Mouse (Mus musculus) small intestine, adult 2 months (tissue): Measurements from ENCODE around the gene Tcl1b3. TPM values are rescaled to one million over a fixed set of nuclear protein-coding genes. Genes with fewer than 3 reads are reported as not detected.
"Not testable (repeated sequence)": the region's sequence is repeated elsewhere in the genome, so short reads cannot be mapped to it uniquely, and the experiment has no call there.

Source experiments
- H3K27ac ChIP-seq: fragments of 200-500 bp; 2 replicates; pipeline ENCODE4 v1.5.1; 2012; ENCODE audit warnings: low read depth, low read length, control low read depth, inconsistent platforms; ENCODE audit not compliant: insufficient read depth
- H3K27me3 ChIP-seq: fragments of 200-500 bp; 2 replicates; pipeline ENCODE4 v1.6.1; 2012; ENCODE audit warnings: mild to moderate bottlenecking, moderate library complexity, low read length, inconsistent platforms; ENCODE audit not compliant: control insufficient read depth, insufficient read depth
- H3K36me3 ChIP-seq: fragments of 200-500 bp; 2 replicates; pipeline ENCODE4 v1.6.1; 2012; ENCODE audit warnings: mild to moderate bottlenecking, low read length, control low read depth, inconsistent platforms; ENCODE audit not compliant: control insufficient read depth, insufficient read depth
- H3K4me1 ChIP-seq: fragments of 200-500 bp; 2 replicates; pipeline ENCODE4 v1.6.1; 2012; ENCODE audit warnings: low read length, inconsistent platforms, mixed read lengths; ENCODE audit not compliant: control insufficient read depth, insufficient read depth, insufficient read length
- H3K4me3 ChIP-seq: fragments of 200-500 bp; 2 replicates; pipeline ENCODE4 v1.5.1; 2012; ENCODE audit warnings: low read depth, mild to moderate bottlenecking, control low read depth, inconsistent platforms, low read length, moderate library complexity
- CTCF ChIP-seq: fragments of 200-500 bp; IDR thresholded peaks from 2 replicates; pipeline ENCODE4 v1.5.1; 2012; ENCODE audit warnings: low read depth, mild to moderate bottlenecking, control low read depth, inconsistent platforms, low read length, moderate library complexity, mixed read lengths; ENCODE audit not compliant: insufficient replicate concordance, insufficient read length; ENCODE audit errors: extremely low read depth
- POLR2A ChIP-seq: fragments of 200-500 bp; IDR thresholded peaks from 2 replicates; pipeline ENCODE4 v1.6.1; 2012; ENCODE audit warnings: low read depth, mild to moderate bottlenecking, control low read depth, inconsistent platforms, low read length, moderate library complexity
- WGBS: fragments of 180-500 bp; shearing (Covaris S2); methylation state at CpG from one replicate; pipeline ENCODE4 v1.1.7; 2018; 5-methylcytosine and 5-hydroxymethylcytosine counted together
- polyA plus RNA-seq: library from polyadenylated mRNA; depleted of rRNA; stranded (reverse); fragments of >200 nt; gene quantifications from 2 replicates; pipeline ENCODE4 v1.2.3, GENCODE M21; 2012

Tcl1b3 gene
- polyA plus RNA-seq, 1 experiment, result not detected

DNA sequence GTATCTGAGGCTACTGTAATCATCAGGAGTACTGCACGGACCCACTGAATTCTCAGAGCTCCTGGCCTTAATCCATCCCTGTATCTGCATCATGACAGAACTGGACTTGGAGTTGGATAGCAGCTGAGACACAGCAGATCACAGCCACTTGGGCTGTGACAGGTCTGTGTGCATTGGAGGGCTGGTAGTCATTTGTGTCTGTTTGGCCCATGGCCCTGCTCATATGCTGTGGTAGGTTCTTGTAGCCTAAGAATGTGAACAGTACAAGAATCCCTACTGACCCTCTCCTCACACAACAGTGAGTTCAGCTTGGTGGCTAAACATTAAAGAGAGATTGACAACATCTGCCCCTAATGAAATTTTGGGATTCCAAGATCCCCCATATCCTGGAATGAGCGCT, 17.5 kb upstream of the Tcl1b3 start:
- H3K27me3 ChIP-seq, result no peaks in the 10 kb centered on the region; the same call in 1 of the 2 replicates
- no peak overlapping the region for H3K27ac ChIP-seq
- TF ChIP-seq CTCF (no peak), POLR2A (no peak)
- 76% methylated on average over 2 of the region's 2 CpGs for WGBS
- no peaks in the 10 kb centered on the region for H3K4me1 ChIP-seq
- H3K36me3 ChIP-seq, result no peaks in the 10 kb centered on the region
- H3K4me3 ChIP-seq, result no peak overlapping the region

DNA sequence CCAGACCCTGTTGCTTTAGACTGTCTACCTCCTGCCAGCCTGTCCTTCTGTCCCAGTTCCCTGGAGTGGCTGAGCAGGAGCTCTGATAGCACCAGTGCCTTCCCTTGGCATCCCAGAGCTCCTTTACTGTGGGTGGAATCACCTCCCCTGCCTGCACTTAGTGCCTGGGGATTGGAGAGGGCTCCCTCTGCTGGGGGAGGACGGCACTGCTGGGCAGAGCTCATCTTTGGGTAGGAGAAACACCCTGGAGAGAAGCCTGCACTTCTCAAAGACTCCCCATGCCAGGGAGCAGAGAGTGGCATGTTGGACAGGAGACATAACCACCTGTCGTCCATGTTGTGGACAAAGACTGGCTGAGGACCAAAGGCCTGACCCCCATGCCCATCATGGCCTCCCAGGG, 16.5 kb upstream of the Tcl1b3 start:
- not testable (repeated sequence) for H3K27me3 ChIP-seq, H3K4me3 ChIP-seq, H3K27ac ChIP-seq, H3K4me1 ChIP-seq, H3K36me3 ChIP-seq
- TF ChIP-seq CTCF, result peak; percentile 21; the same call in 1 of the 2 replicates
- 5% methylated on average over 2 of the region's 2 CpGs for whole genome bisulfite sequencing

DNA sequence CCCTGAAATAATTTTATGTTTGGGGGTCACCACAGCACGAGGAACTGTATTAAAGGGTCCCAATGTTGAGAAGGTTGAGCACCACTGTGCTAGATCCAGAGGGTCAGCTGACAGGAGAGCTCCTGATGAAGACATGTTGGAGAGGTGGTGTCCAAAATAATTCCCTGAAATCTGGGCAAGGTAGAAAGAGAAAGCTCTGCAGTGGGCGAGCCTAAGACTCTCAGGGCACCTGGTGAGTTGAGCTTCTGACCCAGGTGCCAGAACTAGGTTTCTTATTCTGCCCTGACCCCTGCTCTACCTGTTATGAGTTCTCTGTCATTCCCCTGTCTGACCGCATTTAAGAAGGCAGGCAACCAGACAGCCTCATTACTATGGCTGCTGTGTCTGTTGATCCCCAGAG, 14.8 kb upstream of the Tcl1b3 start, which contains the start of gene Tcl1b5:
TSS of gene Tcl1b5 (plus strand) at position 301 of the 400 bp plus-strand sequence.
- not testable (repeated sequence) for H3K36me3 ChIP-seq, H3K4me1 ChIP-seq, H3K27me3 ChIP-seq, H3K4me3 ChIP-seq, H3K27ac ChIP-seq
- WGBS, result 48% methylated on average over 3 of the region's 3 CpGs

DNA sequence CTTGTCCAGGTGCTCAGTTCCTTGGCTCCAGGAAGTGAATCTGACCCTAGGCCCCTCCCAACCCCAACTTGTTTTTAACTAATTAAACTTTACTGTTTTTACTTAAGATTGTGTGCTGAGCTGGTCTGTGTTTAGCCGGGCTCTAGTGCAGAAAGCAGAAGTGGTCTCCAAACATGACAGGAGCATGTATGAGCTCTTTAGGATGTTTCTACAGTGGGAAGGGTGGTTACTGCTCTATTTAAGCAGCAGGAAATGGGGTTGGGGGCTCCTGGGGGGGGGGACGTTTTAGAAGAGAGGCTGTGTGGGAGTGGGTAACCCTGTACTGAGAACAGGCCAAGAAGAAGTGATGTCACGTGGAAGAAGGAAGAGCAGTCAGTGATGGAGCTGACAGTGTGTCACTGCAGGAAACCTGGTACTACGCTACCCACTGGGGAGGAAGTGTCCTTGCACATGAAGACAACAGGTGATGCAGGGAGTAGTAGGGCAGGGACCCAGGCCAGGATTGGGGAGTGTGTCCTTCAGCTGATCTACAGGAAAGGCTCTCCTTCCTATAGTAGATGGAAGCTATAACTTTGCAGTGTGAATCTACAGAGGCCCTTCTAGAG, 9.7 kb upstream of the Tcl1b3 start:
- H3K4me1 ChIP-seq, H3K36me3 ChIP-seq, H3K27me3 ChIP-seq, H3K4me3 ChIP-seq, H3K27ac ChIP-seq: not testable (repeated sequence)
- WGBS, result 49% methylated on average over 4 of the region's 4 CpGs

DNA sequence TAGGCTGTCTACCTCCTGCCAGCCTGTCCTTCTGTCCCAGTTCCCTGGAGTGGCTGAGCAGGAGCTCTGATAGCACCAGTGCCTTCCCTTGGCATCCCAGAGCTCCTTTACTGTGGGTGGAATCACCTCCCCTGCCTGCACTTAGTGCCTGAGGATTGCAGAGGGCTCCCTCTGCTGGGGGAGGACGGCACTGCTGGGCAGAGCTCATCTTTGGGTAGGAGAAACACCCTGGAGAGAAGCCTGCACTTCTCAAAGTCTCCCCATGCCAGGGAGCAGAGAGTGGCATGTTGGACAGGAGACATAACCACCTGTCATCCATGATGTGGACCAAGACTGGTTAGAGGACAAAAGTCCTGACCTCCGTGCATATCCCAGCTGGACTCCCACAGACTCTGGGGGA, 1.9 kb upstream of the Tcl1b3 start:
- 33% methylated on average over 2 of the region's 2 CpGs for WGBS
- not testable (repeated sequence) for H3K4me3 ChIP-seq, H3K36me3 ChIP-seq, H3K27me3 ChIP-seq, H3K4me1 ChIP-seq, H3K27ac ChIP-seq

DNA sequence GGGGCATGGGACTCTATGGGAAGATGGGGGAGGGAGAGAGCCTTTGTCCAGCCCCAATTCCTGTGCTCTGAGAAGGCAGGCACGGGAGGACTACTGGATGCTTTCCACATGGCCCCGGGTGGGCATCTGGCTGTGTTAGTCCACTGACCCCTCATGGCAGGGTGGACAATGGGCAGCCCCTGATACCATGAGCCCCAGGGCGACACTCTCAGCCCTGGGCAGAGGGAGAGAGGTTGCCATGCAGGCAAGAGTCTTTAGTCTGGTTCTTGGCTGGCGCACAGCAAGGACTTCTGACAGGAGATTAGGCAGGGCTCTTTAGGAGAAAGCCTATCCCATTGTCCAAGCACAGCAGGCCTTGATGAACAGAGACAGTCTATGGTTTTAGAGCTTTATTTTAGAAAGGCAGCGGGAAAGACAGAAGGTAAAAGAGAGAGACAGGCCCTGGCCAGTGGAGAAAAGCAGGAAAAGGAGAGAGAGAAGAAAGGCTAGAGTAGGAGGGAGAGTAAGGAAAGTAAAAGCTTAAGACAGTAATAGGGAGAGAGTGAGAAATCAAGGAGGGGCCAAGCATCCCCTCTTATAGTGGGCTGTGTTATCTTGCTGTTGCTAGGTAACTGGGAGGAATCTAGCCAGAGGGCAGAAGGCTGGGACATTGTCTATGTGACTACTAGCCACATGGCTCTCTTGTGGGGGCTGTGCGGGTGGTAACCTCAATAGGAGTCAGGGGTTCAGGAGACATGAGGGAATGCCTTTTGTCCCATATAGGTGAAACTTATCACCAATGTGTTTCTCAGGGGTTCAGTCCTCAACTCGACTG, 9.0 kb downstream of the Tcl1b3 start:
- WGBS, result 62% methylated on average over 7 of the region's 7 CpGs
- not testable (repeated sequence) for H3K27me3 ChIP-seq, H3K4me3 ChIP-seq, H3K4me1 ChIP-seq, H3K27ac ChIP-seq, H3K36me3 ChIP-seq

DNA sequence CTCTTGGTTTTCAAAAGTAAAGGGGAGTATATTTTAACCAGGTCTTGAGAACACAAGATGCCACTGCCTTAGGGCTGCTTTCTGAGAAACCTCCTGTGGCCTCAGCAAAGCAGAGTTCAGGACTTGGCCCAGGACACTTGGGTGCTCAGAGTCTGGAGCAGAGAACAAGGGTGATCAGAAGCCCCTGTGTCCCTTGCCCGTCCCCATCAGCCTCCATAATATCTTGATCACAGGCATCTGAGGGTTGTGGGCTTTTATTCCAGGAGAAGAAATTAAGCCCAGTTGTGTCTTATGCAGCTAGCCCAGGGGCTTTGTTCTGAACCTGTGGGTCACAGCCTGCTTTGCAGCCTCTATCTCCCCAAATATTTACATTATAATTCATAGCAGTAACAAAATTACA, 10.8 kb downstream of the Tcl1b3 start, which contains the start of gene Tcl1b4:
TSS of gene Tcl1b4 (plus strand) at position 301 of the 400 bp plus-strand sequence.
- H3K27ac ChIP-seq, H3K36me3 ChIP-seq, H3K4me3 ChIP-seq, H3K27me3 ChIP-seq, H3K4me1 ChIP-seq: not testable (repeated sequence)
- 80% methylated on average over 1 of the region's 1 CpGs for WGBS

DNA sequence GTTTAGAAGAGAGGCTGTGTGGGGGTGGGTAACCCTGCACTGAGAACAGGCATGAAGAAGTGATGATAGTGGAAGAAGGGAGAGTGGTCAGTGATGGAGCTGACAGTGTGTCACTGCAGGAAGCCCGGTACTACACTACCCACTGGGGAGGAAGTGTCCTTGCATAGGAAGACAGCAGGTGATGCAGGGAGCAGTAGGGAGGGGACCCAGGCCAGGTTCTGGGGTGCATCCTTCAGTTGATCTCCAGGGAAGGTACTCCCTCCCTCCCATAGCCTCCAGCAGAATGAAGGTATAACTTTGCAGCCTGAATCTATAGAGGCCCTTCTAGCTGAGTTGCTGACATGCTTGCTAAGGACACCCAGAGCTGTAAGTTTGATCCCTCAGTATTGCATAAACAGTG, 16.2 kb downstream of the Tcl1b3 start:
- no peak for TF ChIP-seq POLR2A
- no peak for TF ChIP-seq CTCF
- WGBS, result 79% methylated on average over 1 of the region's 1 CpGs

More for the DNA sequence above, 16.2 kb downstream of the Tcl1b3 start:
- Histone ChIP-seq H3K36me3 (no peaks in the 10 kb centered on the region), H3K4me3 (no peak overlapping the region), H3K27me3 (no peaks in the 10 kb centered on the region), H3K4me1 (no peaks in the 10 kb centered on the region), H3K27ac (no peak overlapping the region)
